Mouse (Mus musculus): ENCODE measurements at regions not wholly inside any gene's neighbourhood (a gene's known extent, or its start where the extent isn't known, plus 50 kb on each side); places are given as distances from the start of the nearest gene placed in this dataset.
"Not testable (repeated sequence)": the region's sequence is repeated elsewhere in the genome, so short reads cannot be mapped to it uniquely, and the experiment has no call there.

- peak; percentile 30 to 54 for DNase-seq (ENCODE audit: low spot score in 2 of 2)
Observed at GRCm38 (mm10) chr12:21784403-21784802, 367.0 kb upstream of the Ywhaq start.

DNA sequence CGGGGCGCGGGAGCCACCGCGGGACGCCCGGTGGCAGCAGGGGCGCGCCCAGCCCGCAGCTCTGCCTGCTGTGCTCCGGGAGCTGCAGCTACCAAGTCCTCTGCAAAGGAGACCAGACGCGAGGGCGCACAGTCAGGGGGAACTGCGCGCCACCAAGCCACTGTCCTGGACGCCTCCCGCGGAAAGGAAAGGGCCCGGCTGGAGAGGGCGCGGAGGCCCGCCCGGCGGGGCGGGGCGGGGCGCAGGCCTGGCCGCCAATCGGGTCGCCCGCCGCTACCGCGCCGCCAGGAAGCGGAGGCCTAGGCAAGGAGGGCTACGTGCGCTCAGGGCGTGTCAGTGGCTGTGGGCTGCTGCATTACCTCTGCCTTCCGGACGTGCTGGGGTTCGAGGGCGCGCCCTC, 361.3 kb upstream of the Ywhaq start:
- not testable (repeated sequence) for DNase-seq (ENCODE audit: low spot score in 2 of 2)

DNA sequence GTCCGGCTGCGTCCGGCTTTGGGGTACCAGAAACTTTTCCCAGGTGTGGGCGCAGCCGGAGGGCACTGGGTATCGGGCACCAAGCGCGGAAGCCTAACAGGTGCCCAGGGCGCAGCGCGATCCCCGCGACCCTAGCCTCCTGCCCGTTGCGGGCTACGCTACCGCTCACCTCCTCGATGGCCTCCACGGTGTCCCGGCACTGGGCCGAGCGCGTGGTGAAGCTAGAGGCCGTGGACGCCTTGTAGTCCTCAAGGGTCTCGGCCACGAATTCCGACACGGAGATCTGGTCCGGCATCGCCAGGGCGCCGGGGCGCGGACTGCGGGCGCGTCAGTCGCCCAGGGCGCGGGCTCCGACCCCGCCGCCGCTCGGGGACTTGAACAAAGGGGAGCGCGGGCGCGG, 360.9 kb upstream of the Ywhaq start:
- not testable (repeated sequence) for DNase-seq (ENCODE audit: low spot score in 2 of 2)

- not testable (repeated sequence) for DNase-seq (ENCODE audit: low spot score in 2 of 2)
Observed at GRCm38 (mm10) chr12:21767717-21768116, 350.3 kb upstream of the Ywhaq start.

Data from urinary bladder, postnatal 36 days (tissue).